Mouse (Mus musculus): ENCODE results near the gene Olfr522. TPM values are rescaled to one million over a fixed set of nuclear protein-coding genes. Genes with fewer than 3 reads are reported as not detected.
"Not testable (repeated sequence)": the region's sequence is repeated elsewhere in the genome, so short reads cannot be mapped to it uniquely, and the experiment has no call there.

The Olfr522 gene
- polyA plus RNA-seq, 1 experiment from 2014 or later = not detected

DNA sequence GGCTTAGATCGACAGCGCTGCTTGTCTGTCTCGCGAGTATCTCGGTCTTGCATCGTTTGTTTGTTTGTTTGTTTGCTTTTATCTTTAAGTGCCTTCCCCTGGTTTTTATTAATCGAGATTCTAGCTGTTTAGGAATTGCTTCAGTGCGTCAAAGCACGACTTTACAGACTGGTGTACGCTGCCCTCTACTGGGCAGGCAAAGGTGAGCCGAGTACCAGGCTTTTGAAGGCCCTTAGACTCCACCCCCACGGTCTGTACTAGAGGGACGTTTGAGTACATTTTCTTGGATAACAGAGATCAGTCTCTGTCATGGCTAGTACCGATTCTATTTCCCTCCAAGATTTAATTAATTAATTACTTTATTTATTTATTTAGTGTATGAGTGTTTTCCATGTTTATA, 23.2 kb downstream of the Olfr522 start:
- H3K4me2 ChIP-seq (ENCODE audit: low read length) = no peak overlapping the region
- no peak overlapping the region for H3K9ac ChIP-seq (ENCODE audit: low read depth, low read length)

GRCm38 (mm10) chr7:140138021-140138310, 26.6 kb downstream of the Olfr522 start:
- H3K27me3 ChIP-seq (replicated peaks; ENCODE audit: control insufficient read depth, insufficient read depth, low read length) = no peaks in the 10 kb centered on the region
- H3K4me1 ChIP-seq (ENCODE audit: control insufficient read depth, insufficient read depth, low read depth, low read length) = peaks cover 4% of the 10 kb centered on the region
- no peak for ATAC-seq
- H3K36me3 ChIP-seq (ENCODE audit: control insufficient read depth, insufficient read depth, low read length) = no peaks in the 10 kb centered on the region
- no peaks in the 10 kb centered on the region for H3K9me3 ChIP-seq (ENCODE audit: control insufficient read depth, low read length)
- peak overlapping the region; percentile 87 for H3K27ac ChIP-seq (ENCODE audit: low read depth, low read length)
- H3K4me3 ChIP-seq (ENCODE audit: low read length) = peak overlapping the region; percentile 91
- 1% methylated on average over 8 of the region's 8 CpGs for WGBS
- H3K9ac ChIP-seq (ENCODE audit: low read depth, low read length) = peak overlapping the region; percentile 93
- peak overlapping the region; percentile 86 for H3K4me2 ChIP-seq (ENCODE audit: low read length)

More for the DNA sequence above, 23.2 kb downstream of the Olfr522 start:
- Histone ChIP-seq H3K4me1 (ENCODE audit: control insufficient read depth, insufficient read depth, low read depth, low read length) (peaks cover 4% of the 10 kb centered on the region), H3K4me3 (ENCODE audit: low read length) (no peak overlapping the region), H3K27ac (ENCODE audit: low read depth, low read length) (no peak overlapping the region), H3K36me3 (ENCODE audit: control insufficient read depth, insufficient read depth, low read length) (no peaks in the 10 kb centered on the region), H3K9me3 (ENCODE audit: control insufficient read depth, low read length) (no peaks in the 10 kb centered on the region), H3K27me3 (replicated peaks; ENCODE audit: control insufficient read depth, insufficient read depth, low read length) (no peaks in the 10 kb centered on the region)
- no peak for ATAC-seq
- WGBS = 5% methylated on average over 14 of the region's 14 CpGs

DNA sequence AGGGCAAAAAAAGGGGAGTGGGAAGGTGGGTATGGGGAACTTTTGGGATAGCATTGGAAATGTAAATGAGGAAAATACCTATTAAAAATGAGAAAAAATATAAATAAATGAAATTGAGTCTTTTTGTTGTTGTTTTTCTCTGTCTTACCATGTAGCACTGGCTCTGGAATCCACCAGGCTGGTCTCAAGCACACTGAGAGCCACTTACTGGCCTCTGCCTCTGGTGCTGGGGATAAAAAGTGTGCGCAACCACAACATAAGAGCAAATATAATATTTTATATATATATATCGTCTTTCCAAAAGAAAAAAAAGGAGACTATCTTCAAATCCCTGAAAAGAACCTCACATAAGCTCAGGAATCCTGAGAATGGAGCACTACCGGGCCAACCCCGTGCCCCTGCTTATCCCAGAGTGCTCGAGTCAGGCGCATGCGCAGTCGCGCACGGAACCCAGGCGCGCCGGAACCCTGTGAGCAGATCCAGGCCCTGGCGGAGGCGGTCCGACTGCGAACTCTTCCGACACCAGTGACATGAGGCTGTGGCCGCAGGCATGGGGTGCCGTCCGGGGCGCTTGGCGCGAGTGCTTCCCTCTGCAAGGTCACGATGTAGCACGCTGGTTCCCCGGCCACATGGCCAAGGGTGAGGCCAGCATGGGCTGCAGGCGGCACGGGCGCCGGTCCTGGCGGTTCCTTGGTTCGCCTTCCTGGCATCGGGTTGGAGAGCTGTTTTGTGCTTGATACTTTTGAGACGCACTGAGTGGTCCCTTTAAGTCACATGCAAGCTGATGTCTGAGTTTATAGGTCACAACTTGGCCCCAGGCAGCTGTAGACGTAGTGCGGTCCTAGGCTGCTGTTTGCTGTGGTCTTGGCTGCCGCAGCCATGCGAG, 27.2 kb downstream of the Olfr522 start, which contains the start of gene Mtg1:
Gene Mtg1, plus strand, starts transcription at position 430 of the 886 bp plus-strand sequence.
- peak within 1 kb of the TSS; percentile 87 for H3K27ac ChIP-seq (ENCODE audit: low read depth, low read length)
- ATAC-seq = peak; percentile 98
- no peaks in the 10 kb centered on the region for H3K36me3 ChIP-seq (ENCODE audit: control insufficient read depth, insufficient read depth, low read length)
- H3K4me1 ChIP-seq (ENCODE audit: control insufficient read depth, insufficient read depth, low read depth, low read length) = peaks cover 4% of the 10 kb centered on the region
- H3K4me3 ChIP-seq (ENCODE audit: low read length) = peak within 1 kb of the TSS; percentile 91
- no peaks in the 10 kb centered on the region for H3K9me3 ChIP-seq (ENCODE audit: control insufficient read depth, low read length)
- WGBS = 2% methylated on average over 39 of the region's 39 CpGs
- no peaks in the 10 kb centered on the region for H3K27me3 ChIP-seq (replicated peaks; ENCODE audit: control insufficient read depth, insufficient read depth, low read length)
- H3K4me2 ChIP-seq (ENCODE audit: low read length) = peak within 1 kb of the TSS; percentile 86
- H3K9ac ChIP-seq (ENCODE audit: low read depth, low read length) = peak within 1 kb of the TSS; percentile 93

DNA sequence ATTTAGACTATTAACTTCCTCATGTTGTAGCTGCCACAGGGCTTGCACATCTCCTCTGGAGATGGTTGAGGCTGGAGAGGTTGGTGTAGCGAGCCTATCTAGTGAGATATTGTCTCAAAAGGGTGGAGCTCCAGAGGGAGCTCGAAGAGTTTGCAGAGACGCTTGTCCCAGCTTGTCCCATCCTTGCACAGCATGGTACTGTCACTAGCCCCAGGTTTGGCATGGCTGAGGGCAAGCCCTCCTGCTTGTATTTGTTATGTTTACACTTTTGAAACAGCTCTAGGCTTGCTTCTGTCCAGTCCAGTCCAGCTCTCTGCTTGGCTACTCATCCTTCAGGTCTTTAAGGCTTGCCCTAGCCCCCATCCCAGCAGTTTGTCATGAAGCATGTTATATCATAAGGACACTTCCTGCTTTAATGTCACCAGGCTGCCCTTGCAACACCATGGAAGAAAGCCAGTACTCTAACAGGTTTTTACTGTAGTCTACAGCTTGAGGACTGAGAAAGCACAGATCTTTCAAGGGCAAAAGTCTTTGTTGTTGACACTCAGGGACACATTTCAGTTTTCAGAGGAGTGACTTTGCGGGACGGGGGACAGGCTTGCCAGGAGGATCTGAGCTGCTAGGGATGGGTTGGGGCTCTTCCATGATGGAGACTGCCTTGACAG, 29.3 kb downstream of the Olfr522 start:
- H3K36me3 ChIP-seq (ENCODE audit: control insufficient read depth, insufficient read depth, low read length) = no peaks in the 10 kb centered on the region
- no peak for ATAC-seq
- no peaks in the 10 kb centered on the region for H3K27me3 ChIP-seq (replicated peaks; ENCODE audit: control insufficient read depth, insufficient read depth, low read length)
- H3K4me1 ChIP-seq (ENCODE audit: control insufficient read depth, insufficient read depth, low read depth, low read length) = peaks cover 4% of the 10 kb centered on the region
- H3K9ac ChIP-seq (ENCODE audit: low read depth, low read length) = no peak overlapping the region
- H3K9me3 ChIP-seq (ENCODE audit: control insufficient read depth, low read length) = no peaks in the 10 kb centered on the region
- no peak overlapping the region for H3K4me2 ChIP-seq (ENCODE audit: low read length)
- H3K27ac ChIP-seq (ENCODE audit: low read depth, low read length) = no peak overlapping the region
- 94% methylated on average over 5 of the region's 5 CpGs for WGBS
- no peak overlapping the region for H3K4me3 ChIP-seq (ENCODE audit: low read length)

DNA sequence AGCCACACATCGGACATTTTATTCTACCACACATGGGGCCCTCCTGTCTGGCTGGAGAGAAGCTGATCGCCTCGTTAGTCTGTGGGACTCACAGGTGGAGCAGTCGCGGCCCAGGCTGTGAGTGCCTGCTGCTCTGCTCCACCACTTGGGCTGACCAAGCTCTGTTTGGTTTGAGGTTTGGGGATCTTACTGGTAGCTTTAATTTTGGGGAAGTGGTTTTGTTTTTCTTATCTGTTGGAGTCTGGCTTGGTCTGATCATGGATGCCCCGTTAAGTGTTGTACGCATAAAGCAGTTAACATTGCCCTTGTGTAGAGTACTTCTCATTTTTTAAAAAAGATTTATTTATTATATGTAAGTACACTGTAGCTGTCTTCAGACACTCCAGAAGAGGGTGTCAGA, 30.5 kb downstream of the Olfr522 start:
- not testable (repeated sequence) for ATAC-seq; H3K4me2 ChIP-seq (ENCODE audit: low read length); H3K9me3 ChIP-seq (ENCODE audit: control insufficient read depth, low read length); H3K4me3 ChIP-seq (ENCODE audit: low read length); H3K36me3 ChIP-seq (ENCODE audit: control insufficient read depth, insufficient read depth, low read length); H3K27me3 ChIP-seq (replicated peaks; ENCODE audit: control insufficient read depth, insufficient read depth, low read length); H3K27ac ChIP-seq (ENCODE audit: low read depth, low read length); H3K4me1 ChIP-seq (ENCODE audit: control insufficient read depth, insufficient read depth, low read depth, low read length); H3K9ac ChIP-seq (ENCODE audit: low read depth, low read length)
- WGBS = 95% methylated on average over 5 of the region's 7 CpGs

DNA sequence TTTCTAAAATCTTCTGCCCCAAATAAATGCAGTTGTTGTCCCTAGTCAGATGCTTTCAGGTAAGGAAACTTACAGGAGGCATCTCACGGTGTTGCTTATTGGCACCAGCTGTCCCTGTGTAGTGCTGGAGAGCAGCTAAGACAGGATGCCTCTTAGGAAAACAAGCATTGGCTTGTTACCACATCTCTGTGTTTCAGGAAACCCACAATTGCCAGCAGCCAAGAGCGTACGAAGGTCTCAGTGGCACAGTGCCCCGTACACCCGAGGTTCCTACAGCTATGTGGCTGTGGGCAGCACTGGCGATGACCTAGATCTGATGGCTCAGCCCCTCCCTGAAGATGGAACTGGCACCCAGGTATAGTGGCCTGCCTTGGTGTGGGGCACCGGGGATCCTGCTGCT, 32.4 kb downstream of the Olfr522 start:
- H3K27me3 ChIP-seq (replicated peaks; ENCODE audit: control insufficient read depth, insufficient read depth, low read length); H3K9me3 ChIP-seq (ENCODE audit: control insufficient read depth, low read length); H3K4me3 ChIP-seq (ENCODE audit: low read length); ATAC-seq; H3K27ac ChIP-seq (ENCODE audit: low read depth, low read length); H3K4me1 ChIP-seq (ENCODE audit: control insufficient read depth, insufficient read depth, low read depth, low read length); H3K36me3 ChIP-seq (ENCODE audit: control insufficient read depth, insufficient read depth, low read length); H3K9ac ChIP-seq (ENCODE audit: low read depth, low read length); H3K4me2 ChIP-seq (ENCODE audit: low read length): not testable (repeated sequence)
- 92% methylated on average over 7 of the region's 7 CpGs for WGBS

DNA sequence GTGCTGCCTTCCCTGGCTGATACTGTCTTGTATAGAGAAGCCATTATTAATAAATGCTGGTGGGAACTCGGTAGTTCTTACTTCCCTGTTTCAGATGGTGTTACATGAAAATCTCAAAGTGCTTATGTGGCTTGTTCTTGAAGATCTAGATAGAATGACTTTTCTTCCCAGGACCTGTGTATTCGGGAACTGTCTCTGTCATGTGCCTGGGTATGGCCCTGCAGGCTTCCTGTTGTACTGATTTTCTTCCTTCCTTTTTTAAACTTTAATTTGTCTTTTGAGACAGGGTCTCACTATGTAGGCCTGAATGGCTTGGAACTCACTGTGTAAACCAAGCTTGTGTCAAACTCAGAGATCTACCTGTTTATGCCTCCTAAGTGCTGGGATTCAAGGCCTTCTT, 36.7 kb downstream of the Olfr522 start:
- 0 out of 2 replicates have a peak, but pooled peaks cover 3% of the 10 kb centered on the region for H3K4me1 ChIP-seq (ENCODE audit: control insufficient read depth, insufficient read depth, low read depth, low read length)
- H3K9me3 ChIP-seq (ENCODE audit: control insufficient read depth, low read length) = no peaks in the 10 kb centered on the region
- no peaks in the 10 kb centered on the region for H3K27me3 ChIP-seq (replicated peaks; ENCODE audit: control insufficient read depth, insufficient read depth, low read length)
- H3K9ac ChIP-seq (ENCODE audit: low read depth, low read length) = no peak overlapping the region
- peaks cover 3% of the 10 kb centered on the region; the same call in 1 of the 2 replicates for H3K36me3 ChIP-seq (ENCODE audit: control insufficient read depth, insufficient read depth, low read length)
- H3K4me3 ChIP-seq (ENCODE audit: low read length) = no peak overlapping the region
- H3K27ac ChIP-seq (ENCODE audit: low read depth, low read length) = no peak overlapping the region
- no peak for ATAC-seq
- no peak overlapping the region for H3K4me2 ChIP-seq (ENCODE audit: low read length)
- 96% methylated on average over 2 of the region's 2 CpGs for WGBS

DNA sequence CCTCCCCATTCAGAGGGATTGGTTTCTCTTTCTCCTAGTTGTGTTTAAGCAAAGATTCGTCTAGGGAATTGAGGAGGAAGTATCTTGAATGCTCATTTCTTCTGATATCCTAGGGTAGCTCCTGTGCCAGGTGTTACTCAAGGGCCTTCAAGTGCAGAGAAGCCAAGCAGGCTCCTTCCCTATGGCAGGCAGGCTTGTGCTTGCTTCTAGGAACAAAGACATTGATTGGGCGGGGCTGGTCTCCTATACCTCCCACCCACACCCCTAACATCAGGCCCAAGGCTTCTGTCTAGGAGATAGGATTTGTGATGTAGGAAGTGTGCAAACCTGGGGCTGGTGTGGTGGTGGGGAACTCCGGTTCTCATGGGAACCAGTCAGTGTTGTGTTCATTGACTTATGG, 37.6 kb downstream of the Olfr522 start:
- 87% methylated on average over 3 of the region's 3 CpGs for WGBS
- no peak overlapping the region for H3K9ac ChIP-seq (ENCODE audit: low read depth, low read length)
- H3K27ac ChIP-seq (ENCODE audit: low read depth, low read length) = no peak overlapping the region
- no peak for ATAC-seq
- H3K27me3 ChIP-seq (replicated peaks; ENCODE audit: control insufficient read depth, insufficient read depth, low read length) = no peaks in the 10 kb centered on the region
- no peak overlapping the region for H3K4me3 ChIP-seq (ENCODE audit: low read length)
- H3K4me2 ChIP-seq (ENCODE audit: low read length) = no peak overlapping the region
- no peaks in the 10 kb centered on the region for H3K9me3 ChIP-seq (ENCODE audit: control insufficient read depth, low read length)
- 0 out of 2 replicates have a peak, but pooled peaks cover 3% of the 10 kb centered on the region for H3K4me1 ChIP-seq (ENCODE audit: control insufficient read depth, insufficient read depth, low read depth, low read length)
- peaks cover 3% of the 10 kb centered on the region; the same call in 1 of the 2 replicates for H3K36me3 ChIP-seq (ENCODE audit: control insufficient read depth, insufficient read depth, low read length)

DNA sequence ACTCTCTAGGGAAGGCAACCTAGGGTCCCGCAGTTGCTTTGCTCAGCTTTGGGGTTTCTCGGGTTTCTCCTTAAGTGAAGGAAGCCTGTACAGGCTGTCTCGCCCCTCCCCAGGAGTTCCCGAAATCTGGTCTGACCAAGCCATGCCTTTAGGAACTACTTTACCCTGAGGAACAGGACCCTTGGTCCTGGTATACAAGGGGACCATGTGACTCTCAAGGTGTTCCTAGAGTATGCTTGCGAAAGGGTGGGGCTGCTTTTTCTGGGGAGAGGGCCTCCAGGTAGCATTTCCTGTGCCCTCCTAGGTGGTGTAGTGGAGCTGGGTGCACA, 38.6 kb downstream of the Olfr522 start:
- no peaks in the 10 kb centered on the region for H3K9me3 ChIP-seq (ENCODE audit: control insufficient read depth, low read length)
- ATAC-seq = no peak; the same call in 1 of the 2 replicates
- peak overlapping the region; percentile 85 for H3K9ac ChIP-seq (ENCODE audit: low read depth, low read length)
- 8% methylated on average over 5 of the region's 5 CpGs for WGBS
- H3K27ac ChIP-seq (ENCODE audit: low read depth, low read length) = no peak overlapping the region
- H3K27me3 ChIP-seq (replicated peaks; ENCODE audit: control insufficient read depth, insufficient read depth, low read length) = no peaks in the 10 kb centered on the region
- H3K4me2 ChIP-seq (ENCODE audit: low read length) = peak overlapping the region; percentile 75
- H3K36me3 ChIP-seq (ENCODE audit: control insufficient read depth, insufficient read depth, low read length) = peaks cover 3% of the 10 kb centered on the region; the same call in 1 of the 2 replicates
- peak overlapping the region; percentile 78 for H3K4me3 ChIP-seq (ENCODE audit: low read length)
- H3K4me1 ChIP-seq (ENCODE audit: control insufficient read depth, insufficient read depth, low read depth, low read length) = 0 out of 2 replicates have a peak, but pooled peaks cover 3% of the 10 kb centered on the region

All from hindbrain, embryonic 16.5 days (tissue).